Mouse (Mus musculus) A20 (cell line): ENCODE measurements at regions not wholly inside any gene's neighbourhood (a gene's known extent, or its start where the extent isn't known, plus 50 kb on each side); places are given as distances from the start of the nearest gene placed in this dataset.

Experiments
- DNase-seq: peaks from one replicate; pipeline ENCODE4 v3.0.0-alpha.2; 2011; ENCODE audit warnings: low read depth, low spot score

DNA sequence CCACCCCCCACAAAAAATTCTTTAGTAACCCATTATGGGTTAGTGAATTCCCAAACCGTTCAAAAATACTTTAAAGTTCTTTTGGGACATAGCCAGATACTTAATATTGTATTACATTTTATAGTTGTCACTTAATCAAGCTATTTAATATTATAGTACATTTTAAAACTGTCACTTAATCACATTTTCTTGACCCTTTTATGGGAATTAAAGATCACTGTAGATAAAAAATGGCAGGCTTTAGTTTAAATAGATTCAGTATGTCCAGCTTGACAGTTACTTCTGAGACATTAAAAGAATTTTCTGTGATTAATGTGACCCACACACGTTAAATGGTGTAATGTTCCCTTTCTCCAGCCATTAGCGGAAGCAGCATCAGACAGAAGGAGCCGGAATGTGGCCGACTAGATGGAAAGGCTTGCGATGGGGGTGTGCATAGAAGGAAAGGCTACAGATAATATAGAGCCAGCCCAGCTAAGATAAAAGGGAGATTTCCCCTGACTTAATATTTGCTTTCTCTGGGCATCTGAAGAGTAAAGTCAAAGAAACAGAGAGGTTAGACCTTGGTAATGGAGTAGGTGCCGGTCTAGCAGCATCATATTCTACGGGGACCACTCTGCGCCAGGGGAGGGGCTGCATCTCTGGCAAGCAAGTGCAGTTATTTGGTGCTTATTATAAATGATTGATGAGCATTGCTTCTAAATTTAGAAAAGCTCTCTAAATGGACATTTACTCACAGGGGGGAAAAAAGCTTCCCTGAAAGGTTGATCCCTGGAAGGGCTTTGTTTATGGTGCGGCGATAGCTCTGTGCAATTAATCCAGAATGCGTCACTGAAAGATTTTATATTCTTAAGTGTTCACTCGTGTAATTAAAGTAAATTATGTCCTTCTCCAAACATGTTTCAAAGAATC is 331.8 kb upstream of the Meis1 start:
- DNase-seq: no peak

DNA sequence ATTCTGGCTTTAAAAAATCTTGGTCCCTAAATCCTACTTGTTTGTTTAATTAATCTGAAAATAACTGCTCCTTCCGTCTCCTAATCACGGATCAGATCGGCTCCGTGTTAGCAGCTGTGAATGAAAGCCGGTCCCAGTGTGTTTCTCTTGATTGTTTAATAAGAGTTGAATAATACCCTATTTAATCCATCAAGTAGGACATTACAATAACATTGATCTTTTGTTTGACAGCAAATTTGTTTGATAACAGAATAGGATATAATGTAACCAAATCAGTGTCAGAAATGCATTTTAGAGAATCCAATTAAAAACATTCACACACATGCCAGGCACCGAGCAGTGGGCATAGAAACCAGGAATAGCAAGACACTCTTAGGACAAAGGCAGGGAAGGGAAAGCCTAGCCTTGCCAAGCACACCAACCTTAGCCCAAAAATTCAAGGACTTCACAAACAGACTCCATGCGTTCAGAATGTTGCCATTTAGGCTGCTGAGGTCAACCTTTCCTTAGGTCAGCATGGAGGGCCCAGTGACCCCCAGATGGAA is 332.5 kb upstream of the Meis1 start:
- no peak for DNase-seq

DNA sequence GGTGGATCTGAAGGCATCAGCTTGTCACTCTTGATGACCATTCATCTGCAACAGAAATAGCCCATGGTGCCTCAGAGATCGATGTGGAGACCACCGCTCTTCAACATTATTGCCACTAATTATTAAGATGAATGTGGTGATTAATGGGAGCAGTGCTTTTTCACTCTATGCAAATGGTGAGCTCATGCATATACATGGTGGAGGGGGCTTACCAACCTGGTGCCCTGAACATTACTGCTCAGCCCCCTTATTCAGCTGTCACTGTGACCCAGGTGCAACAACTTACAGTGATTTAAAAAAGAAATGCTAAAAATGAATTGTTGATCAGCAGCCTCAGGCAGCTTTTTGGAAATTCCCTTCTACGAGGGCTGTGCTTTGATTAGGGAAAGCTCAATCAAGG is 334.9 kb upstream of the Meis1 start:
- DNase-seq: no peak

DNA sequence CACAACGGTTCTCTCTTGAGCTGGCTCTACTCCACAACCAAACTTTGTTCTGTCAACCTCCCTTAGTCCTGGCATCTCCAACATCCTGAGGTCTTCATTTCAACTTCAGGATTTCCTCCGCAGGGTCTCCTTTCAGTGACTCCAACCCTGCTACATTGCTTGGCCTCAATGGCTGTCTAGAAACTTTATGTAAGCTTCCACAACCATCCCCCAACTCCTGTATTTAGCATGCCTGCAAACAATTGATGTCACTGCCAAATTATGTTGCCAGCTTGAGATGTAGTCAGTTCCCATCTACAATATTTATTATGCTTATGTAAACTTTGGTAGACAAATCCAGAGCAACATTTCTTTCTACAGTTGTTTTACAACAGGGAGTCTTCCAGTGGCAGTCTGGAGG is 336.4 kb upstream of the Meis1 start:
- no peak for DNase-seq

DNA sequence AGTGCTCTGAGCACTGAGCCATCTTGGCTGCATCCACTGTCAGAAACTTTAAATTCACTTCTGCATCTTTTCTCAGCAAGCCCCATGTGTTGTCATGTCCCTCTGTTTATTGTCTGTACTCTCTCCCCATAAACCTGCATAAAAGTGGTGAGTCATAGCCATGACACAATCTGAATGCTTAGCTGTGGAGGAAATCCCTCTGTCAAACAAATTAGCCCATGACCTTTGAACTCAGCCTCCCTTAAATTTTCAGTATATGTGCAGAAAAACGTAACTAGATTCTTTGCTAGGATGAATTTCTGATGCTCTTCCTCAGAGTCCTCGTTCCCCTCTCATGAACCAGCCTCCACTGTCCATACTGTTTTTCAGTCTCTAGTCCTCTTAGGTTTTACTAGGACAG is 337.4 kb upstream of the Meis1 start:
- DNase-seq: no peak

DNA sequence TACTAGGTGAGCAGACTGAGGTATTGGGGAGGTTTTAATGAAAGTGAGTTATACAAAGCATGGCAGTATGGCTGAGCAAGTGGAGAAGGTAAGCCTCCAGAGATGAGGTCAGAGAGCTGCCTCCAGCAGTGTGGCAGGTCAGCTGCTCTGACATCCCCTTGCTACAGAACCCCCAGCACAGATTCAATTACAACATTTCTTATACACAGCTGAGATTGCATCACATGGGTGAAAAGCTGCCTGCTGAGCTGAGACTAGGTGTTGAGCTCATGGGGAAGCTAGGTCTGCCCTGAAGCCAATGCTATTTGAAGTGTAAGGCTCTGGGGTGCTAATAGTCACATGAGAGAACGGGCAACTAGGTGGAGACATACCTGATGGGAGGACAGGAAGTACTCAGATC is 350.4 kb upstream of the Meis1 start:
- no peak for DNase-seq

DNA sequence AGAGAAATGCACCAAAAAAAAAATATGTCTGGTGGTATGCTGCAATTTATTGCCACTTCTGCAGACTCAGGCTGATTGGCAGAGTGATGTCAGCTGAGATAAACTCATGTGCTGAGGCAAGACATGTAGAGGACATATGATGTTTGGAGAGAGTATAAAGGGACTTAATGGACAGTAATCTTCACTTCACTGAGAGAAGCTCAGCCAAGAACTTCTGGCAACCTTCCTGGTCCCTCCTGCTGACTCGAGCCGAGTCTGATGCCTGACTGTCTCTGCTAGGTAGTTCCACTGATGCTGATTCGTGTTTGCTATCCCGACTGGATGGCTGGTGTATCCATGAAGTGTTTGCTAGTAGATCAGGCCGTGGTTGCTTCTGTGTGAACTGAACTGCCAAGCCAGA is 354.7 kb upstream of the Meis1 start:
- DNase-seq: no peak

DNA sequence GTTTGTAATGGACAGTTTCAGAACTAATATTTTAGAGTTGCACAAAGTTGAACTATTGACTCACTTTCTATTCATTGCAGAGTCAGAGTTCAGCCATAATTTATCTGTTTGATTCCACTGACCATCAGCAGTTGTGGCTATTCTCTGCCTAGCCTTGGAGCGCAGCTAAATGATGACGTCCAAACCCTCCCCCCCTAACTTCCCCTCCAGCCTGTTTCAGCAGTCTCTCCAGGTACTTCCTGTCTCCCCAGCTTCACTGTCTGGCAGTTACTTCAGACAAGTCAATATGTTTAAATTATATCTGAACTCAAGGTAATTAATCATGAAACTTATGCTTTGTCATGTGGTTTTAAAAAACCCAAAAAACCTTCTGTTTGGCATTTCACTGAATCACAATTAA is 362.1 kb upstream of the Meis1 start:
- DNase-seq: no peak

DNA sequence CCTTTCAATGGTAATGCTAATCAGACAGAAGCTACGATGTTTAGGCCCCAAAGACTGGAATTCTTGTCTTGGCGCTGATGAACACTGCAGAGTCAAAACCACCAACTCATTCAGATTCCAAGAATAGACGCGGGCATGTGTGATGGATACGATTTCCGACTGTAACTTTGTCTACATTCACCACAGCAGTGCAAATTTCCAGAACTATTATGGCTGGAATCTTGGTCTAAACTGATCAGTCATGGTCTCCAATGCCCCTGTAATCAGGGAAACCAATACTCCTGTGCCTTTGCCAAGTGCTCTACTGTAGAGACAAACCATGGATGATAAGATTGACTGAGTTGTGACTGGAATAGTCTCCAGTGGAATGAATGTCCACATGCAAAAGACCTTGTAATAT is 370.4 kb upstream of the Meis1 start:
- no peak for DNase-seq

DNA sequence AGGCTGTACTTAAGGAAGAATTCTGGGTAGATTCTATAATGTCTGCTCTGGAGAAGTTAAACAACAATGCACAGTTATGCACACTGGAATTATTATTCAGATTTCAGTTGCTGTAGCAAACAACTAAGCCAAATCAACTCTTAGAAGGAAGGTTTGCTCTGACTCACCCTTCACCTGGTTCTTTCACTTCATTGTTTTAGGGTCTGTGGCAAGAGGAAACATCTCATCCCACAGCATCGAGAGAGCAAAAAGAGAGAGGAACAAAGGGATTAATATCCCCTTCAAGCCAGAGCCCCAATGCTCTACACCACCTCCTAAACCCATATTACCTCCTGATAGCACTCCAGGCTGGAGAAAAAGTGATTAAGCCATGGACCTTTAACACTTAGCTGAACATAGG is 373.4 kb upstream of the Meis1 start:
- DNase-seq: no peak

DNA sequence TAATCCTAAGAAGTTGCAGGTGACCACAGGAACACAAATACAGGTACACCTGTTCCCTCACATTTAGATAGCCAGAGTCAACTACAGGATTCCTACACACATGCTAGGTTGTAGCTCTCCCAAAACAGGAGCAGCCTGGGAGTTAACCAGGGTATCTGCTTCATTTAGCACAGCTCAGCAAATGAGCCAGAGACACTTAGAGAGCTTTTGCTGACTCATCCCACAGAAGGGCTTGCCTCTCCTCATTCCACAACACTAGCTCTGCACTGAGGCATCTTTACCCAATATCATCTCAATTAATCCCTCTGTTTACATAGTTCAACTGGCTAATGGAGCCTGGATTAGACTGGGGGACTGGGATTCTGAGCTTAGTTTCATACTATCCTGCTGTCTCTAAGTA is 375.6 kb upstream of the Meis1 start:
- no peak for DNase-seq

DNA sequence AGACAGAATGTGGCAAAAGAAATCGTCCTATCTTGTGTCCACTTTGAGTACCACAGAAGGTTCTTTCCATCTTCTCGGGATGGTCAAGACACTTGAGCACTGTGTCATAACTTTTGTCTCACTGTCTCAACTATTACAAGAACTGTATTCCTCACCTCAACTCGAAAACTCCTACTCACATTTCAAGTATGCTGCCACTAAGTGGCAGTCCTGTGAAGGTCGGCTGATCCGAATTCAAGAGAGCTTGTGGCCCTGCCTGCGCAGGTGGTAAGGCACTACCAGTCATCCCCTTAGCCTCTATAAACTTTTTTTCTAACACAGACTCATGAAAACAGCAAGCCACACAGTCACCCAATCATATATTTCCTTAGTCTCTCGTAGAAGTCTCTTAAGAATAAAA is 381.6 kb upstream of the Meis1 start:
- no peak for DNase-seq

DNA sequence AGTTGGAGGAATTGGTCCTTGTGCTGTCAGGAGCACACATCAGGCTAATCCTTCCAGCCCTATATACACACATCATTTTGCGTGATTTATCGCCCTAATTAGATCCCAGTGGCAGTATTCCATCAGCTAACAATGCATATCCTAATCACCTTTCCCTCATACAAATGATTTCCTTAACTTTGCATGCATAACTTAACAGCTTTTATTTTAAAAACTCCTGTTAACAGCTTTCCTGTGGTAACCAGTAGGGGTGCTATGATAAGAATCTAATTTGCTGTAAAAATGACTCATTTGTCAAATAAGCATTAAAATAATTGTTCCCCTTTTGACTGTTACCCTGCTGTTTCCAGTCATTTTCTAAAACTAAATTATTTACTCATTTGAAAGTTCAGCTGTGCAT is 401.4 kb upstream of the Meis1 start:
- DNase-seq: no peak

DNA sequence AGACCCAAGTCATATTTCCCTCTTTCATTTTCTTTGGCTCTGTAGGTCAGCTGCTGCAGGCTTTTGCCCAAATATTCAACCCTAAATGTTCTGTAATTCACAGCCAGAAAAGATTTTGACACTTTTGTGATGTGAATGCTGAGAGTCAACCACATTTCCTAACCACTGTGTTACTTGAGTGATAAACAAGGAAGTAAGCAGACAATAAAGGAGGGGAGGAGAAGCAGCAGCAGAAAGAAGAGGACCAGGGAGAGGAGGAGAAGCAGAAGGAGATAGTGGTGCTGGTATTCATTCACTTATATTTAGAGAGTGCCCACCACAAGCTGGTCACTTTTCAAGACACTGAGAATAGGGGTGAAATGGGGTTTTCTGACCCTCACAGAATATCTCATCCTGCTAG is 404.5 kb upstream of the Meis1 start:
- DNase-seq: no peak

DNA sequence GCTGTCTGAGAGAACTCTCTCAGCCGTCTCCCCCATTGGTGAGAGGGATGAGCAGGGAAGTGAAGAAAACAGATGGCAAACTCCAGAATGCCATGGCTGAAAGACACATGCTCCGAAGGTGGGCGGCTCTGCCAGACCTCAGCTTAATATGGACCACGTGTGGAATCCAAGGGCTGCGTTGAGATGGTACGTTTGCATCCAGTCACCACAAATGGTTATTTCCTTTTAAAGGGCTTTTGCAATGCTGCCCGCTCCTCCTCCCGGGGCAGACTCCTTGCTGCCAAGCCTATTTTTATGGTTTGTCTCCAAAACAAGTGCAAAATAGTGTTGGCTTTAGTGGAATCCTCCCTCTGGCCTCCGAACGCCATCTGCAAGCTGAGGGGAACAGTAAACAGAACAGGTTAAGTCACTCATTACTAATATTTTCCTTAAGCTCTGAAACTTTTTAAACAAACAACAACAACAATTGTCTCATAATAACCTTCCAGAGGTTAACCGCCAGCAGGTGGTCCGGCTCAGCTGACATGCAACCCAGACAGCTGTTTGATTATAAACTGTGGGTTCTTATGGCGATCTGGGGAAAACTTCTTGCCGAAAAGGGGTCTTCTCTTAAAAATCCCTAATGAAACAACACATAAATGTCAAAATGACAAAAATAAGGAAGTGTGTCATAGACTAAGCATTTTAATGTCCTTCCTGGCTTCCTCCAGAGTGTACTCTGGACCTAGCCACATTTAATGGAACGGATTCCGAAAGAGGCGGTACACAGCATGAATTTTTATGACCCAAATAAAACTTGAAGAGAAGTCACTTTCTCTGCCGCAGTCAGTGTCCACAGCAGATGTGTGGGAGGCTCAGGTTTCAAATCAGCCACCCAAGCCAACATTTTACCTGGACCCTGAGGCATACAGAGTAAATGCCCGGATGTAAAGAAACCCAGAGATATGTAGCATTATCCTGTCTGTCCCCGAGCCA is 405.3 kb upstream of the Meis1 start:
- no peak for DNase-seq

DNA sequence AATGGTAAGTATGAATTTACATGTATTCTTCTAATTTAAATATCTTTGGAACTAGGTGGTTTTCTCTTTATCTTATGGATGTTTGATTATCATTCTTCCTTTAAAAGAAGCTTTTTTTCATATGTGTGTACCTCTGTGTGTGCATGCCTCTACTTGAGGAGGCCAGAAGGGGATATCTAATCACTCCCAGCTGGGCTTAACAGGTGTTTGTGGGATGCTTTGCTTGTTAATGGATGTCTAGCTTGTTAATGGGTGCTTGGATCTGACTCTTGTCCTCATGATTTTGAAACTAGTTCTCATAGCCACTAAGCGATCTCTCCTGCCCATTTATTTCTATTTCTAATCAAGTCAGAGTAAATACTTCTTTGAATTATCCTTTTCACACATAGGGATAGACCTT is 408.8 kb upstream of the Meis1 start:
- DNase-seq: no peak

DNA sequence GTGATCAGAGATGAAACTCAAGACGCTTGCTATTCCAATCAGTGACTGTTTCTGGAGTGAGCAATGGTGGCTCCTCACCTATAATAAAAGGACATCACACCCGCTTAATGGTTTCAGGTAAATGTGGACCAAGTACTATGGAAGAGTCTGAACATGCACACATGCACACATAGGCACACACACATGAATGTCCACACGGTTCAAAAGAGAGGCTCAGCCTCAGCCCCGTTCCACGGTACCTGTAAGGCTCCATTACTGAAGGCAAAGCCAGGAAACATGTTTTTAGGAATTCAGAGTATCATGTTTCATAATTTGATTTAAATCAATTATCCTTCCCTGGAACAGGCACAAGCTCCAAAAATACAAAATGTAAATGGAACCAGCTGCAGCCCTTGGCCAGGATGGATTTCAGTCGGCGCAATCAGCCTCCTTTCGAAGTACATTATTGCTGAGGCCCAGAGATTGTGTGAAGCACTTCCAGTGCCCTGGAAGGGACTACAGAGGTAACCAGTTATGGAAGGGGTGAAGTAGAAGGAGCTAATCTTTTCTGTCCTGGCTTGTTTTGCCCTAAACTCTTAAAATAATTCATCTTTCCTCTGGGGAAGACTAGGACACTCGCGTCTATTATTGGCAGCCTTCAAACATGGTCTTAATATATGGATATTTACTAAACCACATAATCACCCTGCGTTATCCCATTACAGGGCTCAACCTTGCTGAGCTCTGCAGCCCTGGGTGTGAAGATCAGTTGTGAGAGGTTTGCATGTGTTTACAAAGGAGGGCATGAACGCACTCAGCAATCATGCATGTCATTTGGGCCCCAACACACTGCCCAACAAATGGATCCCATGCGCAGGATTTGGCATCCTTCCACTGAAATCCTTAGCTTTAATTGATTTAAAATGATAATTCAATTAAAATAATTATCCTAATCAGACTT is 415.2 kb upstream of the Meis1 start:
- no peak for DNase-seq

DNA sequence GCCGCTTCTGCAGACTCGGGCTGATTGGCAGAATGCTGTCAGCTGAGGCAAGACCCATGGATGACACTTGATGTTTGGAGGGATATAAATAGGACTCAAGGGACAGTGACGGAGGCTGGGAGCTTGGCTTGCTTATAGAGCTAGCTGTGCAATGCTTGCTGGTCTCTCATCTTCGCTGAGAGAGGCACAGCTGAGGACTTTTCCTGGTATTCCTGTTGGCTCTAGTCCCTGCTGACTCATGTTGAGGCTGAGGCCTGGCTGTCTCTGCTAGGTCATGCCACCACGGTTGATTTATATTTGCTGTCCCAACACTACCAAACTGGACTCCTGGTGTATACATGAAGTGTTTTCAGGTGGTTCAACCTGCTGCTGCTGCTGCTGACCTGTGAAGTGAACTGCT is 419.6 kb upstream of the Meis1 start:
- DNase-seq: no peak

DNA sequence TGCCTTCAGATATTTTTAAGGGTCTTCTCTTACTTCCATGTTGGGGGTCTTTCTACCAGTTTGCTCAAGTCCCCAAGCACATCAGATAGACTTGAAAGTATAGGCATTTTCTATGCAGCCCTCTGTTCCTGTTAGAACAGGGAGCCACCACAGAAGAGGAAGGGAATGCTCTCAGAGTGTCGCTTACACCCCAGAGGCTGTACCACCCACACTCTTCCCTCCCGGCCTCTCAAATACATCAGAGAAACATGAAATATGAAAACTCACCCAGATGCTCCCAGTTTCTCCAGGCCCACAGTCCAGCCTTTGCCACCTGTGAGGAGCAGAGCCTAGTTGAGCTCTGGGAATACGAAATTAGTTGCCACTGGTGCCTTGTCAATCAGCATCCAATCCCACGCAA is 423.2 kb upstream of the Meis1 start:
- no peak for DNase-seq

DNA sequence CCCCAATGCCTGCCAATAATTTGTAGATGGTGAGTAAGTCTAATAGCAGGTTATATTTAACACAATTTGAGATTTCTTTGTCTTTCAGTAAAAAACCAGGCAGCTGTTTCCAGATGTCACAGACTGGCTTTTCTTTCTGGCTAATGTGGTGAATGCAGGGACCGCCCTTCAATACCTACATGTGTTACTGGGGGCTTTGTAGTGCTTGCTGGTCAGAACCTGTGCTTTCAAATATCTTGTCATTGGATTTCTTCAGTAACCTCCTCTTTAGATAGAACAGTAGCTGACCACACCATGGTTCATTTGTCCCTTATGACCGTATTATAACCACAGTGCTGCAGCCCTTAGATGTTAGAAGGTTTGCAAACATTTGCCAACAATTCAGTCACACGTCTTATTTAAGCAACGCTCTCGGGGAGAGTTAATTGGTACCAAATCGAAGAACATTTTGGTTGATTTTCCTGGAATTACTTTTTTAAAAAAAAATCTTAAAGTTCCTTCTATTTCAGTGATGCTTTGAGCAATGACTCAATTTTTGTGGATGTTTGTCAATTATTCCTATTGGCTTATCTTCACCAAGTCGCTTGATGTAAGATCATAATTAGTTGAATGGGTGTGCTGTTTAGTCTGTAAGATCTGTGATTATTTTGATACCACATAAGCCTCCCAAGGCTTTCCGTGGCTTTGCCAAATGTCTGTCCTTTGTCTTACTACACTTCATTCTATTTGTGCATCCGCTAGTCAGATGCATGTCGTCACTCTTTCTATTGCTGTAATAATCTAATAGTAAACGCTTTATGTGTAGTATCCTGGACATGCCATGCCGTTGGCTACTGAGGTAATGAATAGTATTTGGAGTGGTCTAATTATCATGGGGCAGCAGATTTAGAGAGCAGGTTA is 436.9 kb upstream of the Meis1 start:
- no peak for DNase-seq
